Mouse (Mus musculus): ENCODE measurements around the gene Tpbgl. TPM values are rescaled to one million over a fixed set of nuclear protein-coding genes. Genes with fewer than 3 reads are reported as not detected.

Tpbgl gene
- polyA plus RNA-seq, 1 experiment from 2014 or later: 0.03 TPM

- no peak for TF ChIP-seq CTCF (IDR thresholded peaks at IDR 0.05)
- ATAC-seq: no peak
- DNase-seq (ENCODE audit: low read depth, low spot score): no peak
- ChIA-PET POLR2A (no interaction called here), CTCF (interaction anchor here (1.1 kb wide), 1 partner anchor 9 kb away, joined by 3 read pairs; no protein-coding TSS in a partner anchor)
- in situ Hi-C loops (cut with MboI; ENCODE audit: low pct_unique_long_range_greater_than_20kb): no loop called here
- peaks cover 50% of the 10 kb centered on the region for H3K27me3 ChIP-seq
Observed at GRCm38 (mm10) chr7:99663507-99664220, 36.8 kb upstream of the Tpbgl start.

DNA sequence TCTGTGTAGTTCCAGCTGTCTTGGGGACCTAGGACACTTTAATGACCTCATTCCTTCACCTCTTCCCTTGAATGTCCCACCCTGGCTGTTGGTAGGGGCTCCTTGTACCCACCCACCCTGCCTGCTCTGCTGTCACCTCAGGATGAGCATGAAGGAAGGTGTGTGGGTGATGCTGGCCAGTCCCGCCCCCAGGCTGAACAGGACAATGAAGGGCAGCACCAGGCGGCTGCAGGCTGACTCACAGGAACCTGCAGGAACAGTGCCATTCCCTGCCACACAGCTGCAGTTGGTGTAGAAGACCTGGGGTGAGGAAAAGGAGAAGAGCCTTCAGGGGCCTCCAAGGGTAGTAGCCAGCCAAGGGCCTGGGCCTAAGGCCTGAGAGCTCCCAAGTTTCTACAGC lies 35.4 kb upstream of the Tpbgl start:
- ChIA-PET POLR2A (no interaction called here), CTCF (no interaction called here)
- no peak for TF ChIP-seq CTCF (IDR thresholded peaks at IDR 0.05)
- in situ Hi-C loops (cut with MboI; ENCODE audit: low pct_unique_long_range_greater_than_20kb): no loop called here
- H3K27me3 ChIP-seq: peaks cover 52% of the 10 kb centered on the region
- ATAC-seq (no peak), DNase-seq (ENCODE audit: low read depth, low spot score) (no peak)

DNA sequence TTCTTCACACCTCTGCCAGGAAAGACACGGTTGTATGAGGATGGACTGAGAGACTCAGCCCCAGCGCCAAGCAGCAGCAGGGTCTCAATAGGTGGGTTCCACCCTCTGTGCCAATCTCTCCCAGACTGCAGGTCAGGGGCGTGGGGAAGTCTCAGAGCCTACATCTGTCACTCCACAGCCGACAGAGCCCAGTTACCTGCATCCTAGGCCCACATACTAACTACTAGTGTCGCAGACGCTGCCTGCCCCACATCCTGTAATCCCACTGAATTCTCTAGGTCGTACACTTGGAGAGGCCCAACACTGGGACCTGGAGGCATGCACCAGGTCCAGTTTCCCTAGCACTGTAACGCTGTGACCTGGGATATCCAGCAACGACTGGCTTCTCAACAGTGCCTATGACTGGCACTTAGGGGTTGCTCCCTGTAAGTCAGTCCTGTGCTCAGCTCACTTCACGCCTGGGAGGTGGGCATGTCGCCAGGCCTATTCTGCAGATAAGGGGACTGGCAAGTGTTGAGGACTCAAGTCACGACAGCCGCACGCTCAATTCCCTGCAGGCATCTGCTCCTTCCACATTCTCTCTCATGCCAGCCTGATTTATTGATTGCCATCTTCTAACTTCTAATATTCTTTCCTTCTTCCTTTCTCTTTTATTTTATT lies 34.8 kb upstream of the Tpbgl start:
- no peak for TF ChIP-seq CTCF (IDR thresholded peaks at IDR 0.05)
- ATAC-seq: no peak
- POLR2A ChIA-PET: no interaction called here
- CTCF ChIA-PET: interaction anchor here (2.0 kb wide), 1 partner anchor 20 kb away, joined by 6 read pairs; no protein-coding TSS in a partner anchor
- no peak for DNase-seq (ENCODE audit: low read depth, low spot score)
- in situ Hi-C loops (cut with MboI; ENCODE audit: low pct_unique_long_range_greater_than_20kb): no loop called here
- H3K27me3 ChIP-seq: peaks cover 54% of the 10 kb centered on the region

GRCm38 (mm10) chr7:99661071-99661470 lies 34.2 kb upstream of the Tpbgl start:
- H3K27me3 ChIP-seq: peaks cover 51% of the 10 kb centered on the region
- DNase-seq (ENCODE audit: low read depth, low spot score): no peak
- in situ Hi-C loops (cut with MboI; ENCODE audit: low pct_unique_long_range_greater_than_20kb): no loop called here
- ChIA-PET POLR2A (no interaction called here), CTCF (interaction anchor here (2.0 kb wide), 1 partner anchor 21 kb away, joined by 6 read pairs; no protein-coding TSS in a partner anchor)
- no peak for ATAC-seq
- no peak for TF ChIP-seq CTCF (IDR thresholded peaks at IDR 0.05)

GRCm38 (mm10) chr7:99659379-99660029 lies 32.6 kb upstream of the Tpbgl start:
- CTCF ChIA-PET: interaction anchor here (1.2 to 2.6 kb wide), 3 partner anchors 22 to 216 kb away, joined by 3 to 16 read pairs (median 6); no protein-coding TSS in a partner anchor

GRCm38 (mm10) chr7:99654244-99654643 lies 27.3 kb upstream of the Tpbgl start:
- ATAC-seq (no peak), DNase-seq (ENCODE audit: low read depth, low spot score) (no peak)
- in situ Hi-C loops (cut with MboI; ENCODE audit: low pct_unique_long_range_greater_than_20kb): no loop called here
- POLR2A ChIA-PET: no interaction called here
- peaks cover 31% of the 10 kb centered on the region for H3K27me3 ChIP-seq
- no peak for TF ChIP-seq CTCF (IDR thresholded peaks at IDR 0.05)
- CTCF ChIA-PET: no interaction called here

More at GRCm38 (mm10) chr7:99659379-99660029, 32.6 kb upstream of the Tpbgl start:
- POLR2A ChIA-PET: interaction anchor here (0.5 kb wide), 1 partner anchor 14 kb away, joined by 3 read pairs; no protein-coding TSS in a partner anchor
- TF ChIP-seq CTCF (IDR thresholded peaks at IDR 0.05): no peak
- no peak for DNase-seq (ENCODE audit: low read depth, low spot score)
- ATAC-seq: no peak
- H3K27me3 ChIP-seq: peaks cover 43% of the 10 kb centered on the region
- in situ Hi-C loops (cut with MboI; ENCODE audit: low pct_unique_long_range_greater_than_20kb): loop anchor here (5.0 kb wide), 1 partner anchor 218 kb away; no protein-coding TSS in a partner anchor

- POLR2A ChIA-PET: no interaction called here
- CTCF ChIA-PET: interaction anchor here (1.1 kb wide), 1 partner anchor 18 kb away, joined by 3 read pairs; no protein-coding TSS in a partner anchor
- ATAC-seq (no peak), DNase-seq (ENCODE audit: low read depth, low spot score) (no peak)
- in situ Hi-C loops (cut with MboI; ENCODE audit: low pct_unique_long_range_greater_than_20kb): no loop called here
- H3K27me3 ChIP-seq: peaks cover 11% of the 10 kb centered on the region
- no peak for TF ChIP-seq CTCF (IDR thresholded peaks at IDR 0.05)
Observed at GRCm38 (mm10) chr7:99649585-99649984, 22.7 kb upstream of the Tpbgl start.

DNA sequence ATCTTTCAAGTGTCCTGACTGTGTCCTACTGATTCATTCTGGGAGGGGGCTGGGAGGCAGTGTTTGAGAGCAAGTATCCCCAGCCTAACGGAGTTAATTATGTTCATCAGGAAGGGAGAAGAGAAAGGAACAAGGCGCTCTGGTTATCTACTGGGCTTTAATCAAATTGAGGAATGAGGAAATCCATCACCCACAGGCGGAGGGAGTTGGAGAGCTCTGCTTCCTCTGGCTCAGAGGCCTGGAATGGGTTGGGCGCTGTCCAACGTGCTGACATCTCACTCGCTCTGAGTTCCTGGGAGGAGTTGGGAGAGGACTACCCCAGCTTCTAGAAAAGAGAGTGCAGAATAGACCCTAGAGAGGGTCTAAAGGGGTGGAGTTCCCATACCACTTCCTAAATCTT lies 21.7 kb upstream of the Tpbgl start:
- no peak for TF ChIP-seq CTCF (IDR thresholded peaks at IDR 0.05)
- H3K27me3 ChIP-seq: peaks cover 8% of the 10 kb centered on the region
- ATAC-seq (no peak), DNase-seq (ENCODE audit: low read depth, low spot score) (no peak)
- CTCF ChIA-PET: no interaction called here
- POLR2A ChIA-PET: interaction anchor here (0.5 kb wide), 1 partner anchor 61 kb away, joined by 3 read pairs; no protein-coding TSS in a partner anchor
- in situ Hi-C loops (cut with MboI; ENCODE audit: low pct_unique_long_range_greater_than_20kb): no loop called here

DNA sequence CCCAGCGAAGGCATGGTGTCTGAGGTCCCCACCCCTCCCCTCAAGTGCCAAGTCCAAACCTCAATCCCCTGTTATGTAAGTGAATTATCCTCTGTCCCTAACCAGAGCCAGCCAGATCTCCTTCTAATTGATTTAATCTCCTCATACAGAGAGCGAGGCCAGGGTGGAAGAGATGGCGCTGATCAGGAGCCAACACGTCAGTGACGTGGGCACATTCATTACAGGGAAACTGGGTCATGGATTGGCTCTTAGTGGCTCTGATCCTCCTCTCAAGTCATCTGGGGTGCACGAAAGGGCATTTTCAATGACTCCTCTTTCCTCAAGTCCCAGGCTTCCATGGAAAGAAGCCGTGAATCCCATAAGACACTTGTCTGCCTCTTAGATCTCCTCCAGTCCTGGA lies 17.8 kb upstream of the Tpbgl start:
- ChIA-PET POLR2A (no interaction called here), CTCF (no interaction called here)
- no peak for TF ChIP-seq CTCF (IDR thresholded peaks at IDR 0.05)
- DNase-seq (ENCODE audit: low read depth, low spot score) (no peak), ATAC-seq (no peak)
- in situ Hi-C loops (cut with MboI; ENCODE audit: low pct_unique_long_range_greater_than_20kb): no loop called here
- H3K27me3 ChIP-seq: peaks cover 25% of the 10 kb centered on the region

DNA sequence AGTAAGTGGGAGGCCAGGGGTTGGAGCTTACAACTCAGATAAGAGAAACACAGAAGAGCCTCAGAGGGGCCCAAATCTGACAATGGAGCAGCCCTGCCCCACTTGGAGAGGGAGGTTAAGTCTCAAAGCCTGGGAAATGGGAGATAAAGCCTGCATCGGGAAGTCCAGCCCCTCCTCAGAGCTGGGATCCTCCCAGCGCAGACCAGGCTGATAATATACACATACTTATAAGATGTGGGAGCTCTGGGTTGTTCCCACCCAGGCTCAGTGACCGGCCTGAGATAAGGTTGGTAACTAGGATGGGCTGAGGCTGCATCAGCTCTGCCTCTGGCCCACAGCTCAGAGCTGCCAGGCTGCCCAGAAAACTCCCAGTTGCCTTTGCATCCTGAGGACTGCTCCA lies 15.2 kb upstream of the Tpbgl start:
- peaks cover 39% of the 10 kb centered on the region for H3K27me3 ChIP-seq
- in situ Hi-C loops (cut with MboI; ENCODE audit: low pct_unique_long_range_greater_than_20kb): no loop called here
- POLR2A ChIA-PET: no interaction called here
- CTCF ChIA-PET: no interaction called here
- ATAC-seq (no peak), DNase-seq (ENCODE audit: low read depth, low spot score) (no peak)
- no peak for TF ChIP-seq CTCF (IDR thresholded peaks at IDR 0.05)

GRCm38 (mm10) chr7:99641245-99641644 lies 14.3 kb upstream of the Tpbgl start:
- H3K27me3 ChIP-seq: peaks cover 47% of the 10 kb centered on the region
- no peak for TF ChIP-seq CTCF (IDR thresholded peaks at IDR 0.05)
- ATAC-seq (no peak), DNase-seq (ENCODE audit: low read depth, low spot score) (no peak)
- ChIA-PET CTCF (no interaction called here), POLR2A (no interaction called here)
- in situ Hi-C loops (cut with MboI; ENCODE audit: low pct_unique_long_range_greater_than_20kb): no loop called here
